Mouse (Mus musculus) lung, adult 2 months (tissue): ENCODE data around the gene 1700042G07Rik.

Source experiments
- CTCF ChIP-seq: fragments of 200-500 bp; IDR thresholded peaks from 2 replicates; pipeline ENCODE4 v1.5.1; 2011; ENCODE audit warnings: mild to moderate bottlenecking, low read length, control low read depth; ENCODE audit not compliant: insufficient read depth
- POLR2A ChIP-seq: fragments of 200-500 bp; IDR thresholded peaks from 2 replicates; pipeline ENCODE4 v1.6.1; 2011; ENCODE audit warnings: low read depth, mild to moderate bottlenecking, control low read depth, low read length, borderline replicate concordance; ENCODE audit errors: extremely low read depth

- no peak for TF ChIP-seq CTCF
- TF ChIP-seq POLR2A, result no peak
Observed at GRCm38 (mm10) chr4:116204422-116204821, 31.2 kb downstream of the 1700042G07Rik start.
